Mouse (Mus musculus) ovary, adult 18-20 months (tissue): ENCODE data around the gene Trim11.

Experiments used
- DNase-seq: peaks from one replicate; pipeline ENCODE4 v3.0.0; 2022; ENCODE audit warnings: low spot score, mixed read lengths

Gene Trim11

DNA sequence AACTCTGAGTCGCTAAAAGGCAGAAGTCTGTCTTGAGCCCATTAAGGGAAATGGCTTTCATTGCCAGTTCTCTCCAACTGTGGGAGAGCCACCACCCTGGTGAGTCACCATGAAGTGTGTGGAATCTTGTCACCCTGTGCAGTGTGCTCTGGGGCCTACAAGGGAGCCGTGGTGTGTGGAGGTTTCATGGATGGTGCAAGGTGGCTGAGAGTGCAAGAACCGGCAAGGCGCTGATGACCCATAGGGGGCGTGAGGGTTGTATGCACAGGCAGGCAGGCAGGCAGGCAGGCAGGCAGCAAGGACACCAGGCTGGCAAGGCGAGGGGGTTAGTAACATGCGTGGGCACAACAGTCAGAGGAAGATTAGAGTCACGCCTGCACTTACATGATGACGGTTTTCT lies 37.2 kb downstream of the Trim11 start:
- DNase-seq, result no peak

DNA sequence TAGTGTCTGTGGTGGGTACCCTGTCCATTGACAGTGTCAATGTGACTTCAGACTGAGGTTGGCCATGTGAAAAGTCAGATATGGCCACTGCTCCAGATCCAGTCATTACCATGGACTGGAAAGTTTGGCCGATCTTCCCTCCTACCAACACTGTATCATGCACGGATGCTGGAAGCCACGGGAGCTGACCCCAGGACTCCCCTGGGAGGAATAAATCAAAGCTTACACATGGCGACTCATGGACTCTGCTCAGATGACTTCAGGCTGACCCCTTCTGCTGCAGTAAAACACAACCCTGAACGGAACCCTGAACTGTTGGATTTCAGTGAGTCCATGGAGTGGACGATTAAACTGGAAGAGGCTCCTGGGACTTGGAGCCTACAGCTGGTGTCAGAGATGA lies 48.5 kb downstream of the Trim11 start:
- no peak for DNase-seq

DNA sequence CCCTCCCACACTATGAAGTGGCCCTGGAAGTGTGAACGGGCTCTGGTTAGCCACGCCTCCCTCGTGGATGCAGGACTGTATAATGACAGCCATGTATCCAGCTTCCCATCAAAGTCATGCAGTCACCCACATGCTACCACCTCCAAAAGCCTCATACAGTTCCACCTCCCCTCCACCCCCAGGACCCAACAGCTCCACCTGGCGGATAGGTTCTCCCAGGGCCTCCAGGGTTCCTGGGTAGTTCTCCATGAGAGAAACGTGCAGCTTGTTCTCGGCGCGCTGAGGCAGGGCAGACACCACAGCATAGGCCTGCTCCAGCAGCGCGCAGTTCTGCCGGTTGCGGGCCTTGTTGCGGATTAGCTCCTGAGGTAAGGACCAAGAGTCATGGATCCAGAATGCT lies 51.1 kb downstream of the Trim11 start:
- DNase-seq, result no peak
